Mouse (Mus musculus): ENCODE measurements around the gene Cybrd1.

The Cybrd1 gene

DNA sequence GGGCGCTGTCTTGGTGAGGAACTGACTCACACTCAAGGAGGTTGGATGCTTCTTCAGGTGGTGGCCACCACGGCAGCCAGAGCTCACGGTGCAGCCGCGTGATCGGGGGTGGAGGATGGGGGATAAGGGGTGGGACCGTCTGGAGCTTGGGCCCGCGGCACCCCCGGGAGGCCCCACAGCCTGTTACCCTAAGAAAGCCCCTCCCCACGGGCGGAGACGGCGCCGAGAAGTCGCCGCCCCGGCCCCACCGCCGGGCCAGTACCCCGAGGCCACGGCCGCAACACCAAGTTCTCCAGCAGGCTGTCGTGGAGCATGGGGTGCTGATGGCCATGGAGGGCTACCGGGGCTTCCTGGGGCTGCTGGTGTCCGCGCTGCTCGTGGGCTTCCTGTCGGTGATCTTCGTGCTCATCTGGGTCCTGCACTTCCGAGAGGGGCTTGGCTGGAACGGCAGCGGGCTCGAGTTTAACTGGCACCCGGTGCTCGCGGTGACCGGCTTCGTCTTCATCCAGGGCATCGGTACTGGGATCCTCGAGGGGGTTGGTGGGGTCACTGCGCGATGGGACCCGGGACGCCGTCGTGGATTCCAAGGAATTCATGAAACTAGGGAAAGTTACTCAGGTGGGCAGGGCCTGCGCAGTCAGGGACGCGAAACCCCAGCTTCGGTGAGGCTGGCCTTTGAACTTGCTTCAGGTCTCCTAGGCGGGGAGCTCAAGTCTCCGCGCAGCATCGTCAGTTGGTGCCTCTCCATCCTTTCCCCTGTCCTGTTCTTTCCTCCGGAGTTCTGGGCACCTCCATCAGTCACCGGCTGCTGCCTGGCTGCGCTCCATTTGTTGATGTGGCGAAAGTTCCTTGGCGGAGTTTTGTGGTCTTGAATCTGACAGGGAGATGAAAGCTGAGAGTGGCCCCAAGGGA is at the start of gene Cybrd1:
Gene Cybrd1 (plus strand): TSS at position 127 of the 912 bp plus-strand sequence.
- no peak for DNase-seq (ENCODE audit: low spot score)

DNA sequence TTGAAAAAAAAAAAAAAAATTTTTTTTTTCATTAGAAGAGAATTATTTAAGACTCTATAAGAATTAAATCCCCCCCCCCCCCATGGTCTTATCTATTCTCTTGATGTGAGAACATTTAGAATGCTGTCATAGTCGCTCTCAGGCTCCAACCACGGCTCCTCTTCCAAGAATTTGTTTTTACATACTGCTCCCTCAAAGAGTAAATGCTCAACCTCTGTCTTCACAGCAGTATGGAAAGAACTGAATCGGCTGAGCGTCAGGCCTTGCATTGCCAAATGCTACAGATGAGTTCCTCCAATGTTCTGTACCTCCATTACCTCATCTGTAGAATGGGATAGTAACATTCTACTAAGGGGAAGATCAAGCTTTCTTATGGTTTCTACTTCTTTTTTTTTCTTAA is 46.1 kb upstream of the Cybrd1 start:
- DNase-seq (ENCODE audit: low spot score), result no peak

DNA sequence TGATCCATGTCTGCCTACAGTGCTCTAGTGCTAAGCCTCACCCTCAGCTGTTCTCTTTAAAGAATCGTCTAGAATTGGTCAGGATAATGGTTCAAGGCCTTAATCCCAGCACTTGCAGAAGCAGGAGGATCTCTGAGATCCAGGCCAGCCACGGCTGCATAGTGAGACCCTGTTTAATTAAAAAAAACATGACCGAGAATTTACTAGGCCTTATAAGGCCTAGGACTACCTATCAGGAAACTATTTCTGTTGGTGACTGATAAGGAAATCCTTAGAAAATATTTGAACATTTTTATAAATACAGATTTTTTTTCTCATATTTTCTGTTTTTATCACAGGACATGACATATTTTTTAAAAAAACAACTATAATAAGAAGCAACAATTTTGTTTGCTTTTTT is 44.4 kb upstream of the Cybrd1 start:
- peak; percentile 31 for DNase-seq (ENCODE audit: low spot score)

DNA sequence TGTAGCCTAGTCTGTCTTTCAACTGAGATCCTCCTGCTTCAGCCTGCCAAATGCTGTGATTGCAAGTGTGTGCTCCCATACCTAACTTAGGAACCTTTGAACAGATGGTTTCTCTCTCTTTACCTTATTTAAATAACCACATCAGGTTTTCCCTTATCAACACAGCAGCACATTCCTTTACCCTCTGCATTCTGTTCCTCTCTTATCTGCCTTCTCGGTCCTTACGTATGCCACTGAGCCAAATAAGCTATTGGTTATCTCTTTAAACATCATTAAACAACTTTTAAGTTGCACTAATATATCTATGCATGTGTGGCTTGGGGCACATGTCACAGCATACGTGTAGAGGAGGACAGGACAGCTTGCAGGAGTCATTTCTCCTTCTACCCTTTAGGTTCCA is 43.9 kb upstream of the Cybrd1 start:
- DNase-seq (ENCODE audit: low spot score), result peak; percentile 49

DNA sequence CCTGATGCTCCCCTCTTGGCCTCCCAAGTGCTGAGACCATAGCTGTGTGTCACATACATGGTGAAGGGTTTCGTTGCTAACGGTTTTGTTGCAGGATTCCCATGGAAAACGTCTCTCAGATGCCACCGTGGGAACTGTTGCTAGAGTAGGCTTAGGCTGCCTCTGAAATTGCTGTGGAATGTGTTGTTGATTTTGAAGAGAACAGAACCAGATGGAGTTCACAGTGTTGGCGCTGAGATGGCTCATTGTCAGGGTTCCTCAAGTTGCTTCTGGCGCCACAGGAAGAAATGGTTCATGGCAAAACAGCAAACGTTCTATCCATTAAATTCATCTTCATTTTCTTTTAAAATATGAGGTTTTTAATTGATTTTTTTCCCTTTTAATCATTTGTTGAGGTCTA is 35.3 kb upstream of the Cybrd1 start:
- DNase-seq (ENCODE audit: low spot score), result no peak

DNA sequence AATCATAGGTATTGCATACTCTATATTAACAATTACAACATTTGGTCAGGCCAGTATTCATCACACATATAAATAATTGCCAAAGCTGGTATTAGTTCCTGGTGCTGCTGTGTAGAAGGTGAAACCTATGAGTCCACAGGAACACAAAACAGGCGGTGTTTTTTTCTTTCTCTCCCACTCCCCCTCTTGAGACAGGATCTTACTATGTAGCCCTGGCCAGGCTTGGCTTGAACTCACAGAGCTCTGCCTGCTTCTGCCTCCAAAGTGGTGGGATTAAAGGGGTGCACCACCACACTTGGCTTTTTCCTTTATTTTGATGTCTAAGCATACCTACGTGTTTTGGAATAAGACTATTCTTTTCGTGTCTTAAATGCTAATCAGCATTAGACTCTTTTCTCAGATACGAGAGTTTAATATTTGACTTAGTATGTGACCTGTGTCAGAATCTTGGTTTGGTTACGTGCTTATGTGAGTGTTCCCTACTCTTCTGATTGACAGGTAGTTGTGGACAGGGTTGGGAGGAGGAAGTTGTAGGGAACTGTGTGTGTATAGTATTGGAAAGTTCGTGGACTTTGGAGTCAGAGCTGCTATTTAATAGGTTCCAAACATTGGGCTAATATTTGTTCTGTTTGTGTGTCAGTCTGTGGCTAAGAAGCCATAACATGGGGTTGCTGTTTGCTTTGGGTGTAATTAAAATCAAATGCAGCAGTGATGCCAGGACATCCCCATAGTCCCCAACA is 34.1 kb upstream of the Cybrd1 start:
- DNase-seq (ENCODE audit: low spot score), result no peak

DNA sequence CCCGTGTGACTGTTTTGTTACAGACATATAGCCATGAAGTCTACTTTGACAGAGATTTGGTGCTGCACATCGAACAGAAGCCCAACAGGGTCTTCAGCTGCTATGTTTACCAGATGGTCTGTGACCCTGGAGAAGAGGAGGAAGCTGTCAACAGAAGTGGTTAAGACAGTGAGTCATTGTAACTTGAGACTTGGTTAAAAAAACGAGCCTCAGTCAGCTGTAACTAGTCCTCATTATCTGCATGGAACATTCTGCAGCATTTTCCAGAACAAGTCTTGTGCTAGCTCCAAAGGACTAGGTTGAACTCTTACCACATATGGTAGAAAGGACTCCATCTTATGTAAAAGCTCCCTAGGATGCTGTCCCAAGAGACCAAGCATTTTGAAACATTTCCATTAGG is 28.0 kb upstream of the Cybrd1 start:
- DNase-seq (ENCODE audit: low spot score), result no peak

DNA sequence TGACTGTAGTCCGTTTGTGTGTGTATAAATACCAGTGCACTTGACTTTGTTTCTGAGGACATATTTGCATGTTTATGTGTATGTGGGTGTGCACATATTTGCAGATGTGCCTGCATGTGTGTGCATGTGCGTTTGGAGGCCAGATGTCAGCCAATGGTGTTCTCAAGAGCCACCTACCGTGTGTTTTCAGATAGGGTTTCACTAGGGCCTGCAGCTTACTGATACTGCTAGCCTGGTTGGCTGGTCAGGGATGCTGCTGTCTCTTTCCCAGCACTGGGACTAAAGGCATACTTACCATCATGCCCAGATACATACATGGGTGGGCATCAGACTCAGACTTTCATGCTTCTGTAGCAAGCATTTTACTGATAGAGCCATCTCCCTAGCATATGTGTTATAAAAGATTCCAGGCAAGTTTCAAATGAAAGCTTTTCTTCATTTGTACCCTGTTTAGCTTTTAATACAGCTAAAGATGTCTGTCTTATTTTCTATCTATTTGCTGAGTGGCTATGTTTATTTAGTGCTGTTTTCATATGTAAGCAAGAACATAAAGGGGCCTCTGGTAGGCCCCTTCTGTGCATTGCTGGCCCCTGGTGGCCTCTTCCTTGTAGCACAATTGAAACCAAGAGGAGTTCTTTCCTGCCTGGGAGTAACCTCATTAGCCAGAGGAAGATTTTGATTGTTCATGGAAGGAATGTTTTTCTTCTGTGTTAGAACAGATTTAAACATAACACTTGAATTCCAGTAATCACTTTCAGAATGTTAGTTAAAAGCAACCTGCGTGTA is 26.9 kb upstream of the Cybrd1 start:
- peak; percentile 68 for DNase-seq (ENCODE audit: low spot score)

DNA sequence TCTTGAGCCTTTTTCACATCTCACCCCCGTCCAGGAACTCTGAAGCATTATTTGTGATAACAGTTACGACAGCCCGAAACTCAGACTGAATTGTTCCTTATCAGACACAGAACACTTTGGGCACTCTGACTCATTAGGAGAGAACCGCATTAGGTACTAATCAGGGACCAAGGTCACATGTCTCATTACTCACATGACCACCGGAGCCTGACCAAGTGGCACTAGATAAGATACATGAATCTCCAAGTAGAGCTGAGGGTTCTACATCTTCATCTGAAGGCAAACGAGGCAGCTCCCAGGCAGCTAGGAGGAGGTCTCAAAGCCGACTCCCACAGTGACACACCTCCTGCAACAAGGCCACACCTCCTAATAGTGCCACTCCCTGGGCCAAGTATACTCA is 21.6 kb upstream of the Cybrd1 start:
- DNase-seq (ENCODE audit: low spot score), result peak; percentile 73

DNA sequence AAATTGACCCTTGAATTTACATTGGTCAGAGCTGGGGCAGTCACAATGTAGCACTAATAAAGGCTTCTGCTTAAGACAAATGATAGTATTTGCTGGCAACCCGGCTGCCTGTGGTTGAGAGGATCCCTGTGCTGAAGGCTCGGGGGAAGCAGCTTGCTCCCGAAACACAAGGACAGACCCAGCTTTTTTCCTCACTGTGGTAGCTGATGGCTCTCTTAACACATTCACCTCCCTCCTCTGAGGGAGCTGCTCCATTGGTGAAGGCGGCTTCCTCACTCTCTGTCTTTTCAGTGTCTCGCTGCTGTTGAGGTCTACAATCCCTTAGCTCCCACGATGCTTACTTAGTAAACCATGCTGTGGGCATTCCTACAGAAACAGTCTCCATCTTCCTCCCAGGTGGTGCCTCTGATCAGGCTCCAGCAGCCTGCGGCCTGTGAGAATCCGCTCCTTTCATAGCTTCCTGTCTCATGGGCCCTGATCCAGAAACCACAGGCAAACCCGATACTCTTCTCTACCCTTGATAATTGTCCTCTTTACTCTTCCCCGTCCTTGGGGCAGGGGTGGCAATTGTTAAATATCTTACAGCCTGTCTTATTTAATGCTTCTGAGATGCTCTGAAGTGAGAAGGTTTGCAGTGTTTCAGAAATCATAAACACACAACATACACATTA is 15.0 kb upstream of the Cybrd1 start:
- no peak for DNase-seq (ENCODE audit: low spot score)

DNA sequence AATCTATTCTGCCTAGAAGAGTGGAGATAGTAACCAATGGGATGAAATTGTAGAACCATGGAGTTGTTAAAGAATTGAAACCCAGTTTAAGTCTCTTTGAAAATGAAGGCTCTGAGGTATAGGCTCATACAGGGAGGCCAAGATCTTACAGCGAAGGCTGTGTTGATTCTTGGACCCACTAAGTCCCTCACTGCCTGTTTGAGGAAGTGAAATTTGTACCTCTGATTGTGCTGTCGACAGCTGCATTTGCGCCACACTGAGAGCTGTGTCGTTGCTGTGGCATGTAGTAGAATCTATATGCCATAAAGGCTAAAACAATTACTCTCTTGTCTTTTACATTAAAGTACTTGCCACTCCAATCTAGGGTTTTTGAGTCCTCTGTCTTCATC is 14.4 kb upstream of the Cybrd1 start:
- DNase-seq (ENCODE audit: low spot score), result no peak

DNA sequence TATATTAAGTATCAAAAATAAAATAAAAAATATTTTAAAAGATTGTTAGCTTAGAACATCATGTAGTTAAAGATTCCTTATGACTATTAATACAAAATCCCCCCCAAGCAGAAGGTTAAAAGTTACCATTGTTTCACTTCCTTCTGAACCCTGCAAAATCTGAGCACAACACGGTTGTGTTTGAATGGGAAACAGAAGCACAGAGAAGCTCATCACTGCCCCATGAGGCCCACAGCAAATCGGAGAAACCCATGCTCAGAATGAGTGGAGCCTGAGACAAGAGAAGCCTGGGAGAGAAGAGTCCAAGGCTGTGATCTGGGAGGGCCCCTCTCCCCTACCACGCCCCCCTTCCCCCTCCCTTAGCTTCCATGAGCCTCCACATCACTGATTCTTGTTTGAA is 13.0 kb upstream of the Cybrd1 start:
- no peak for DNase-seq (ENCODE audit: low spot score)

DNA sequence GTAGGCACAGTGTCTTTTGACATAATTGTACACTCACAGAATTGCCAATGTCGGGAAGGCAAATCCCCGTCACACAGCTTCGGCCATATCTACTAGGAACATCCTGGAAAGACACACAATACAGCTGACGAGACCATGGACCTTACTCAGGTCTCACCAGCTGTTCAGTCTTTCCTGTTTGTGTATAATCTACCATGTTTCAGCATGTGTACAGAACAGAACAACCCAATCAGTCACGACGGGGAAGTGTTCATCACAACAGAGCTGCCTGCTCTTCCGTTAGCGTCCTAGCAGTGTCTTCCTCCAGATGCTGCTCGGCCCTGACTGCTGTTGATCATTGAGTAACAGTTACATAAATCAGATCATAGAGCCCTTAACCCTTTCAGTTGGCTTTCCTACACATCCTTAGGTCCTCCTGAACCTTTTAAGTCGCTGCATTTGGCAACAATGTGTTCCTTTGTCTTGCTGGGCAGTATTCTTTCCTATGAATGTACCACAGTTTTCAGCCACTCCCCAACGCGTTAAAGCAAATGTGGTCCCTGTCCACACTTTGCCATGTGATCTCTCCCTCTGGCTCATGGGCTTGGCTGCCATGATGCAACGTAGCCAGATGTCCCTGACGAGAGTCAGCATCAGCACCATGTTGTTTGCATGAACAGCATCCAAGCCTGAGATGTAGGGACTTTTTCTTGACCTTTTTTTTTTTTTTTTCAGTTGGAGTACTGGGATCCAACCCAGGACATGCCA is 12.1 kb upstream of the Cybrd1 start:
- no peak for DNase-seq (ENCODE audit: low spot score)

DNA sequence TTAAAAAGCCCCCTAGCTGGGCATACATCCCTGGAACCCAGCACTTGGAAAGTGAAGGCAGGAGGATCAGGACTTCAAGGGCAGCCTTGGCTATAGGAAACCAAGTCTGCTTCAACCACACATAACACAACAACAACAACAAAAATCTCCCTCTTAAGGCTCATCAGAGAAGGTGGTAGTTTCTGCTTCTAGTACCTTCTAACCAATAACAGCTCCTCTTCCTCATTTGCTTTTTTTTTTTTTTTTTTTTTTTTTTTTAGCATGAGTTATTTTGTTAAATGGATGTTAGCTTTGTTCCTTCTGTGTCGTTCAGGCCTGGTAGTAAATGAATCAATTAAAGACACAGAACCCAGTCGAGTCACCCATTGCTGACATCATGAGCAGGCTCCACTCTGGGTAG is 10.5 kb upstream of the Cybrd1 start:
- no peak for DNase-seq (ENCODE audit: low spot score)

DNA sequence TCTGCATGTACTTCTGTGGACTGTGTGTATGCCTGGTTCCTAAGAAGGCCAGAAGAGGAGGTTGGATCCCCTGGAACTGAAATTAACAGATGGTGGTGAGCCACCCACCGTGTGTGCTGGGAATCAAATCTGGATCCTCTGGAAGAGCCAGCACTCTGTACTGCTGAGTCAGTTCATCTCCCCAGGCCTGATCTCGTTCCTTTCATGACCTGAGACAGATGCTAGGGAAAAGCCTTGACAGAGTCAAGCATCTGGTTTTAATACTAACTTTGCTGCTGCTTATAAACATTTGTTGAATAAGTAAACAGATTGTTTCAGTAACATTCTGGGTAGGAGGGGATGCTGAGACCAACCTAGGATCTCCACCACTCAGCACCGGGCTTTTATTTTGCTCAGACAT is 9.2 kb upstream of the Cybrd1 start:
- DNase-seq (ENCODE audit: low spot score), result no peak

DNA sequence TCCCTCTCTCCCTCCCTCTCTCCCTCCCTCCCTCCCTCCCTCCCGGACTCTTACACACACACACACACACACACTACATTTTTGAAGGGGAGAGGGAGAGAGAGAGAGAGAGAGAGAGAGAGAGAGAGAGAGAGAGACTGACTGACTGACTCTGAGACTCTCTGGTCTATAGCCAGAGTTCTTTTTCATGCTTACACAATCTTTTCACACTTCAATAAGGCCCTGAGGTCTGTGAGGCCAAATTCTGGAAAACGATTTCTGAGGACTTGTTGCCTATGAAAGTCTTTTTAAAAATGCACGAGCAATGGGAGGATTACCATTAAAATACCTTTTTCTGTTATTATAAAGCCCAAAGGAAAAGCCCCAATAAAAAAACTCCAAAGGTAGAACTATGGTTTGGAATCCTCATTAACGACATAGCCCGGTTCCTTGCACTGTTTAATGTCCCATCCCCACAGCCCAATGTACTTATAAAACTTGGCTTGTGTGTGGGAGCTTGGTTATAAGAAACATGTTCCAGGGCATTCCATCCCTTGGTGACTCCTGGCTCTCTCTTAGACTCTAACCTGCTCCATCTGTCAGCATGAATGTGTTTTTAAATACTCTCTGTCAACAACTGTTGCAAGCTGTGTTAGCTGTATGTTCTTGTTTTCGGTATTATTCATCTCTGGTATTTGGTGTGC is 4.1 kb upstream of the Cybrd1 start:
- no peak for DNase-seq (ENCODE audit: low spot score)

DNA sequence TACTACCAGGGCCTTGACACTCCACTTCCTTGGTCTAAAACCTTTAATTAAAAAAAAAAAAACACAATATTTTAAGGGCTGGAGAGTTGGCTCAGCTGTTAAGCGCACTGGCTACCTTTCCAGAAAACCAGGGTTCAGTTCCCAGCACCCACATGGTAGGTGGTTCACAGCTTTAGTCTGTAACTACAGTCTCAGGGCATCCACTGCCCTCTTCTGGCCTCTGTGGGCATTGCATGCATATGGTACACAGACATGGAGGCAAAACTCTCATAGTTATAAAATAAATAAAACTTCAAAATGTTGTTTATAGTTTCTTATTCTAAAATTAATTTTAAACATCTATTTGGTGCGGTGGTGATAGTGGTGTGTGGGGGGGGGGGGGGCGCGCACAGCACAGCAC is 1.6 kb upstream of the Cybrd1 start:
- DNase-seq (ENCODE audit: low spot score), result no peak

DNA sequence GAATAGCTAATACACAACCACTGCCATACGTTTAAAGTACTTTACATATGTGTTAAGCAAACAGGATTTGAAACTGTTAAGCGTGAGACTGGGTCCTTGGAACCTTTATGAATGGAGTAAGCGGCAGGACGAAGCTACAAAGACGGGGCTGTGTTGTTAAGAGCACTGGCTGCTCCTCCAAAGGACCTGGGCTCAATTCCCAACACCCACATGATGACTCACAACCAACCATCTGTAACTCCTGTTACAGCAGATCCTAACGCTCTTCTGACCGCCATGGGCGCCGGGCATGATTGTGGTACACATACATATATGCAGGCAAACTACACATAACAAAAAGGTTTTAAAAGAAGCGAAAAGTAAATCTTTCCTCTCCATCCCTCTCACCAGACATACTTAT is 3.1 kb downstream of the Cybrd1 start:
- no peak for DNase-seq (ENCODE audit: low spot score)

DNA sequence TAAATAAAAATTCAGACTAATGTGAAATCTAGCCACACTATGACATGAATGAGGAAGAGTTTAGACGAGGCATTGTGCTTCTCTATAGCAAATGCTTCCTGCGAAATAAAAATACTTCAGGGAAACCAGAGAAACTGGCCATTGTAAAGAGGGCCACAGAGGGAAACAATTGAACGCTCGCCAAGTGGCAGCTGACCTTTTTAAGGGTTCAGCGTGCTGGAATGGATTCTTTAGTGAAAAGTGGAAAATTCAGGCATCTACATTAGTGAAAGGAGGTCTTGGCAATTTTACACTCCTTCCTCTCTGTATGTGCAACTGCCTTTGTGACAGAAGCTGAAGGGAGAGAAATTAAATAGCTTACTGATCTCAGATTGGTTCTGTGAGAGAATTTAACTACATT is 3.7 kb downstream of the Cybrd1 start:
- DNase-seq (ENCODE audit: low spot score), result no peak

DNA sequence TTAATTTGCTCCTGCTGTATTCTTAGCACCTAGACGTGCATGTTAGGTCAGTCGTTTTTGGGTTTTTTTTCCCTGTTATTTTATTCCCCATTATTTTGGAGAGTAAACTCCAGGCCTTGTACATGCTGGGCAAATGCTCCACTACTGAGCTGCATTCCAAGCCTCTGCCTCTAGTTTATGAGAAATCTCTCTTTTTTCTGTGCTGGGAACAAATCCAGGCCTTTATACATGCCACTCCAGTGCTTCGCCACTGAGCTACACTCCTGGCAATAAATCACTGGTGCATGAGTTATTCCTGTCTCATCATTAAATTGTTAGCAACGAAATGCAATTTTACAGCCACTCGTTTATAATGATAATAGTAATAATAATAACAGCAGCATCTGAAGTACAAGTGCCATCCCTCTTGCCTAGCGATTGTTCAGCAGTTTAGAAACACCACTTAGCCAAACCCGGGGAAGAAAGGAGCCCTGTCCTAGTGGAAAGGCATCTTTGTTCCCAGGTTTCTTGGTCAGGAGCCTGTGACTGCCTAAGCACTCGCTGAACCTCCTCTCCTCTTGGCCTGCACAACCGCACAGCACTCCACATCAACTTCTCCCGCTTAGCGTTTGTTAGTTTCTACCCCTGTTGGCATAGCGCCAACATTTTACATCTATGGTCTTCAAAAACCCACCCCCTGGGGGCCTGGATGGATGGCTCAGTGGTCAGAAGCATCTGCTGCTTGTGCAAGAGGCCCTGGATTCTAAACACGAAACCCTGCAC is 4.7 kb downstream of the Cybrd1 start:
- no peak for DNase-seq (ENCODE audit: low spot score)

All from c-Kit-positive CD71-positive TER-119-positive erythroid progenitor cells, embryonic 14.5 days (primary cell).